Mouse (Mus musculus) heart, adult 9 months (tissue): ENCODE data around the gene Per2.
A peak's percentile ranks its signal among the peaks of the same experiment; 100 is the strongest.
"Not testable (repeated sequence)": the region's sequence is repeated elsewhere in the genome, so short reads cannot be mapped to it uniquely, and the experiment has no call there.

Experiments
- DNase-seq, 2 experiments: peaks; one replicate each; pipeline ENCODE4 v3.0.0; 2022; ENCODE audit warnings: low spot score in 2 of 2

The Per2 gene

GRCm38 (mm10) chr1:91459059-91459809 lies at the start of gene Per2:
Gene Per2 (minus strand): TSS chr1:91459324.
- peak; percentile 99 for DNase-seq

- no peak for DNase-seq
These were observed 45.5 kb upstream of the Per2 start for GRCm38 (mm10) chr1:91504615-91505014.

- DNase-seq, result no peak
These were observed 39.5 kb upstream of the Per2 start for GRCm38 (mm10) chr1:91498579-91498978.

GRCm38 (mm10) chr1:91495321-91495720 lies 36.2 kb upstream of the Per2 start:
- no peak for DNase-seq

- DNase-seq, result peak; percentile 88 to 90
These were observed 35.5 kb upstream of the Per2 start, which contains the start of gene Traf3ip1 for GRCm38 (mm10) chr1:91494457-91495140. Gene Traf3ip1 (plus strand): TSS chr1:91494647.

GRCm38 (mm10) chr1:91493938-91494337 lies 34.8 kb upstream of the Per2 start:
- no peak for DNase-seq

GRCm38 (mm10) chr1:91492740-91493139 lies 33.6 kb upstream of the Per2 start:
- no peak for DNase-seq

- DNase-seq, result no peak
These were observed 31.2 kb upstream of the Per2 start for GRCm38 (mm10) chr1:91490322-91490721.

GRCm38 (mm10) chr1:91486165-91486564 lies 27.0 kb upstream of the Per2 start:
- DNase-seq, result no peak

GRCm38 (mm10) chr1:91485422-91485821 lies 26.3 kb upstream of the Per2 start:
- no peak for DNase-seq

GRCm38 (mm10) chr1:91484011-91484346 lies 24.9 kb upstream of the Per2 start:
- no peak for DNase-seq

- DNase-seq, result peak; percentile 42 to 81
These were observed 24.3 kb upstream of the Per2 start for GRCm38 (mm10) chr1:91483304-91484010.

- no peak for DNase-seq
These were observed 23.6 kb upstream of the Per2 start for GRCm38 (mm10) chr1:91482616-91483211.

- DNase-seq, result no peak
These were observed 19.8 kb upstream of the Per2 start for GRCm38 (mm10) chr1:91478958-91479357.

GRCm38 (mm10) chr1:91478145-91478544 lies 19.0 kb upstream of the Per2 start:
- DNase-seq, result not testable (repeated sequence)

GRCm38 (mm10) chr1:91469888-91470419 lies 10.8 kb upstream of the Per2 start:
- DNase-seq, result no peak

GRCm38 (mm10) chr1:91466186-91466585 lies 7.1 kb upstream of the Per2 start:
- no peak for DNase-seq

- no peak for DNase-seq
These were observed 6.1 kb upstream of the Per2 start for GRCm38 (mm10) chr1:91465244-91465643.

- no peak for DNase-seq
These were observed 5.3 kb upstream of the Per2 start for GRCm38 (mm10) chr1:91464436-91464835.

GRCm38 (mm10) chr1:91463336-91463995 lies 4.3 kb upstream of the Per2 start:
- DNase-seq, result no peak

GRCm38 (mm10) chr1:91460564-91460963 lies 1.4 kb upstream of the Per2 start:
- no peak for DNase-seq
